Mouse (Mus musculus) MEL (cell line): Measurements from ENCODE around the gene Rasl11a. TPM values are rescaled to one million over a fixed set of nuclear protein-coding genes. Genes with fewer than 3 reads are reported as not detected.

Source experiments
- DNase-seq: peaks from one replicate; pipeline ENCODE4 v3.0.0; 2011; ENCODE audit warnings: low read depth, low spot score
- H3K27ac ChIP-seq: 2 replicates; pipeline ENCODE4 v1.5.1; 2012; ENCODE audit warnings: low read depth, mild to moderate bottlenecking, control low read depth, low read length, moderate library complexity; ENCODE audit not compliant: control insufficient read depth
- H3K27me3 ChIP-seq, 2 experiments: fragments of 150-350 bp in 1 of 2; sonication (generic) in 1 of 2; 2 replicates each; pipeline ENCODE4 v1.6.1; 2012; ENCODE audit warnings: low read length in 2 of 2, mild to moderate bottlenecking in 2 of 2, improper control_type of control experiment in 1 of 2, moderate library complexity in 1 of 2; ENCODE audit not compliant: insufficient read depth in 2 of 2, control insufficient read depth in 1 of 2
- H3K36me3 ChIP-seq, 2 experiments: 2 replicates each; pipeline ENCODE4 v1.6.1; 2012 to 2014; ENCODE audit warnings: low read length in 2 of 2, improper control_type of control experiment in 1 of 2, inconsistent platforms in 1 of 2, mild to moderate bottlenecking in 1 of 2; ENCODE audit not compliant: insufficient read depth in 2 of 2, control insufficient read depth in 1 of 2
- H3K4me1 ChIP-seq, 2 experiments: fragments of 150-350 bp in 1 of 2; sonication (generic) in 1 of 2; 2 replicates each; pipeline ENCODE4 v1.6.1; 2012; ENCODE audit warnings: low read length in 2 of 2, improper control_type of control experiment in 1 of 2, mild to moderate bottlenecking in 1 of 2; ENCODE audit not compliant: insufficient read depth in 2 of 2, control insufficient read depth in 1 of 2
- H3K4me3 ChIP-seq, 2 experiments: fragments of 150-350 bp in 1 of 2; sonication (generic) in 1 of 2; 2 replicates each; pipeline ENCODE4 v1.5.1; 2012; ENCODE audit warnings: low read depth in 2 of 2, low read length in 2 of 2, mild to moderate bottlenecking in 2 of 2, moderate library complexity in 2 of 2, control low read depth in 1 of 2, improper control_type of control experiment in 1 of 2; ENCODE audit not compliant: control insufficient read depth in 1 of 2, insufficient read depth in 1 of 2
- H3K79me2 ChIP-seq: 2 replicates; pipeline ENCODE4 v1.6.1; 2012; ENCODE audit warnings: mild to moderate bottlenecking, low read length, moderate library complexity; ENCODE audit not compliant: control insufficient read depth, poor library complexity, insufficient read depth
- H3K9ac ChIP-seq: 2 replicates; pipeline ENCODE4 v1.6.1; 2012; ENCODE audit warnings: low read depth, mild to moderate bottlenecking, control low read depth, low read length, moderate library complexity; ENCODE audit not compliant: control insufficient read depth, poor library complexity, severe bottlenecking
- H3K9me3 ChIP-seq: fragments of 150-350 bp; sonication (generic); replicated peaks from 2 replicates; pipeline ENCODE4 v1.6.1; 2012; ENCODE audit warnings: mild to moderate bottlenecking, low read length, improper control_type of control experiment, moderate library complexity; ENCODE audit not compliant: insufficient read depth
- BHLHE40 ChIP-seq: IDR thresholded peaks from 2 replicates; pipeline ENCODE4 v1.6.1; 2012; ENCODE audit warnings: low read depth, mild to moderate bottlenecking, inconsistent platforms, low read length, improper control_type of control experiment, borderline replicate concordance
- CTCF ChIP-seq, 3 experiments: IDR thresholded peaks in 2 of 3; conservative IDR thresholded peaks in 1 of 3; 2 replicates each; pipeline ENCODE4 v1.5.1; 2011 to 2012; ENCODE audit warnings: low read length in 3 of 3, low read depth in 2 of 3, mild to moderate bottlenecking in 2 of 3, improper control_type of control experiment in 1 of 3, inconsistent platforms in 1 of 3, mixed read lengths in 1 of 3, moderate library complexity in 1 of 3; ENCODE audit not compliant: control insufficient read depth in 1 of 3, insufficient read depth in 1 of 3, poor library complexity in 1 of 3, severe bottlenecking in 1 of 3
- ELF1 ChIP-seq: IDR thresholded peaks from 2 replicates; pipeline ENCODE4 v1.6.1; 2014; ENCODE audit warnings: low read depth, mild to moderate bottlenecking, inconsistent platforms, low read length, improper control_type of control experiment, moderate library complexity
- EP300 ChIP-seq, 2 experiments: IDR thresholded peaks; 2 replicates each; pipeline ENCODE4 v1.6.1; 2011; ENCODE audit warnings: improper control_type of control experiment in 2 of 2, low read length in 2 of 2, low read depth in 1 of 2, mild to moderate bottlenecking in 1 of 2
- GABPA ChIP-seq: IDR thresholded peaks from 2 replicates; pipeline ENCODE4 v1.6.1; 2012; ENCODE audit warnings: low read depth, mild to moderate bottlenecking, inconsistent platforms, low read length, improper control_type of control experiment, moderate library complexity
- GATA1 ChIP-seq: IDR thresholded peaks from 2 replicates; pipeline ENCODE4 v1.6.1; 2011; ENCODE audit warnings: low read depth, low read length, improper control_type of control experiment
- HCFC1 ChIP-seq: IDR thresholded peaks from 2 replicates; pipeline ENCODE4 v1.6.1; 2012; ENCODE audit warnings: low read depth, mild to moderate bottlenecking, inconsistent platforms, low read length, improper control_type of control experiment, moderate library complexity
- JUND ChIP-seq: IDR thresholded peaks from 2 replicates; pipeline ENCODE4 v1.6.1; 2011; ENCODE audit warnings: low read depth, mild to moderate bottlenecking, improper control_type of control experiment, low read length
- KAT2A ChIP-seq: conservative IDR thresholded peaks from 2 replicates; pipeline ENCODE4 v1.6.1; 2012; ENCODE audit warnings: low read depth, low read length, improper control_type of control experiment, inconsistent platforms
- MAX ChIP-seq: IDR thresholded peaks from 2 replicates; pipeline ENCODE4 v1.6.1; 2011; ENCODE audit warnings: low read length, improper control_type of control experiment
- MEF2A ChIP-seq: IDR thresholded peaks from 2 replicates; pipeline ENCODE4 v1.6.1; 2014; ENCODE audit warnings: low read depth, mild to moderate bottlenecking, inconsistent platforms, low read length, improper control_type of control experiment; ENCODE audit not compliant: poor library complexity, insufficient replicate concordance, severe bottlenecking; ENCODE audit errors: extremely low read depth
- MYC ChIP-seq: IDR thresholded peaks from 2 replicates; pipeline ENCODE4 v1.6.1; 2011; ENCODE audit warnings: low read depth, mild to moderate bottlenecking, low read length, improper control_type of control experiment, moderate library complexity
- POLR2AphosphoS5 ChIP-seq: IDR thresholded peaks from 2 replicates; pipeline ENCODE4 v1.6.1; 2012; ENCODE audit warnings: low read depth, borderline replicate concordance, mild to moderate bottlenecking, inconsistent platforms, low read length, moderate library complexity, mixed read lengths
- TBP ChIP-seq: IDR thresholded peaks from 2 replicates; pipeline ENCODE4 v1.8.0; 2011; ENCODE audit warnings: low read depth, low read length, improper control_type of control experiment
- USF1 ChIP-seq: IDR thresholded peaks from 2 replicates; pipeline ENCODE4 v1.6.1; 2014; ENCODE audit warnings: low read depth, mild to moderate bottlenecking, inconsistent platforms, low read length, improper control_type of control experiment, moderate library complexity
- ZC3H11A ChIP-seq: IDR thresholded peaks from 2 replicates; pipeline ENCODE4 v1.6.1; 2012; ENCODE audit warnings: low read depth, mild to moderate bottlenecking, inconsistent platforms, low read length, improper control_type of control experiment
- ZKSCAN1 ChIP-seq: IDR thresholded peaks from 2 replicates; pipeline ENCODE4 v1.6.1; 2012; ENCODE audit warnings: low read depth, mild to moderate bottlenecking, inconsistent platforms, low read length, improper control_type of control experiment, moderate library complexity
- polyA plus RNA-seq, 2 experiments: library from polyadenylated mRNA; stranded (reverse) in 1 of 2; unstranded in 1 of 2; fragments of >175 nt in 1 of 2; fragments of >200 nt in 1 of 2; gene quantifications; 2 replicates each; pipeline versions ENCODE4 v1.2.1 to v1.2.4; 2012; ENCODE audit warnings: low replicate concordance in 2 of 2, low read depth in 1 of 2; ENCODE audit not compliant: insufficient read length in 2 of 2, insufficient read depth in 1 of 2, missing spikeins in 1 of 2
- total RNA-seq: library from RNA; depleted of rRNA; stranded (reverse); fragments of 300-350 nt; gene quantifications from 2 replicates; pipeline ENCODE4 v1.2.3, GENCODE M21; 2012

The Rasl11a gene
- total and polyA plus RNA-seq, 3 experiments, result 1.1 to 2.3 TPM; not detected in 1

GRCm38 (mm10) chr5:146846489-146846888, 1.6 kb downstream of the Rasl11a start:
- no peaks in the 10 kb centered on the region for H3K27me3 ChIP-seq
- no peak overlapping the region for H3K27ac ChIP-seq
- no peaks in the 10 kb centered on the region for H3K9me3 ChIP-seq
- no peaks in the 10 kb centered on the region; a peak in 1 of 4 replicates for H3K36me3 ChIP-seq
- H3K9ac ChIP-seq, result no peak overlapping the region
- no peaks in the 10 kb centered on the region for H3K79me2 ChIP-seq
- peaks cover 0 to 3% of the 10 kb centered on the region in 2 experiments; a peak in 2 of 4 replicates for H3K4me1 ChIP-seq
- TF ChIP-seq GATA1, result 0 out of 2 replicates have a peak, but pooled peaks have one; percentile 4
- no peak for TF ChIP-seq GABPA
- TF ChIP-seq BHLHE40, result no peak
- TF ChIP-seq TBP, result no peak
- DNase-seq, result no peak
- no peak overlapping the region for H3K4me3 ChIP-seq

- no peaks in the 10 kb centered on the region for H3K79me2 ChIP-seq
- no peak overlapping the region for H3K4me3 ChIP-seq
- H3K4me1 ChIP-seq, result peaks cover 0 to 3% of the 10 kb centered on the region in 2 experiments; a peak in 2 of 4 replicates
- H3K9ac ChIP-seq, result no peak overlapping the region
- H3K9me3 ChIP-seq, result no peaks in the 10 kb centered on the region
- no peaks in the 10 kb centered on the region; a peak in 1 of 4 replicates for H3K36me3 ChIP-seq
- H3K27ac ChIP-seq, result no peak overlapping the region
- no peaks in the 10 kb centered on the region for H3K27me3 ChIP-seq
- no peak for DNase-seq
- TF ChIP-seq MAX, result no peak
- no peak for TF ChIP-seq ZKSCAN1
- TF ChIP-seq CTCF (IDR thresholded peaks at IDR 0.05 in 2 of 3, conservative IDR thresholded peaks at IDR 0.05 in 1 of 3; ENCODE audit: control insufficient read depth in 1 of 3, insufficient read depth in 1 of 3, low read depth in 2 of 3, low read length in 3 of 3, poor library complexity in 1 of 3, severe bottlenecking in 1 of 3), result no peak
- no peak for TF ChIP-seq POLR2AphosphoS5
- no peak for TF ChIP-seq JUND
- no peak for TF ChIP-seq ELF1
- no peak for TF ChIP-seq MEF2A
- no peak for TF ChIP-seq MYC
- no peak for TF ChIP-seq EP300 (IDR thresholded peaks at IDR 0.05; ENCODE audit: low read depth in 1 of 2, low read length in 2 of 2)
- no peak for TF ChIP-seq KAT2A
- TF ChIP-seq TBP, result no peak
- no peak for TF ChIP-seq HCFC1
- TF ChIP-seq USF1, result no peak
- TF ChIP-seq GABPA, result no peak
- no peak for TF ChIP-seq ZC3H11A
Observed at GRCm38 (mm10) chr5:146848936-146849582, 4.2 kb downstream of the Rasl11a start.
